In genomic region chr6:88842731-88843151, GRCm38 (mm10) we compare ENCODE assay signal across 8 mouse cellular contexts. TPM values are rescaled to one million over a fixed set of nuclear protein-coding genes. Genes with fewer than 3 reads are reported as not detected.
A peak's percentile ranks its signal among the peaks of the same experiment; 100 is the strongest.
DNase-seq lines count a peak whose midpoint lies in the region; ATAC-seq and TF ChIP-seq lines count a peak whose summit lies in the region.

No protein-coding gene starts in this region.

- intact Hi-C loops in heart, adult 2 months (cut with DNase I) = no loop called here

- TF ChIP-seq EP300 in heart, adult 2 months (IDR thresholded peaks at IDR 0.05; ENCODE audit: insufficient read depth, low read depth, low read length) = no peak

- WGBS in heart, adult 2 months = under 1% methylated on average over 32 of the region's 32 CpGs
- 2% methylated on average over 32 of the region's 32 CpGs for WGBS in heart, embryonic 15.5 days
- WGBS in limb, embryonic 14.5 days = 0% methylated on average over 31 of the region's 32 CpGs

- H3K9me3 ChIP-seq in heart, embryonic 15.5 days (replicated peaks) = no peaks in the 10 kb centered on the region
- no peaks in the 10 kb centered on the region for H3K9me3 ChIP-seq in limb, embryonic 14.5 days (ENCODE audit: control insufficient read depth, low read length)

- no peak for DNase-seq in heart, adult 2 months
- DNase-seq in heart, adult 18-20 months = no peak
- peak; percentile 46 for DNase-seq in B cell, adult 2 months
- DNase-seq in limb, embryonic 14.5 days (ENCODE audit: low spot score) = peak; percentile 21
- DNase-seq in right cerebral cortex, adult 18-20 months = peak; percentile 57

- H3K9ac ChIP-seq in heart, adult 2 months (ENCODE audit: low read depth, low read length) = peak overlapping the region; percentile 80
- H3K9ac ChIP-seq in heart, embryonic 15.5 days = peak overlapping the region; percentile 83
- H3K9ac ChIP-seq in limb, embryonic 14.5 days (ENCODE audit: low read depth, low read length, severe bottlenecking) = peak overlapping the region; percentile 81

- peak overlapping the region; percentile 93 for H3K27ac ChIP-seq in heart, adult 2 months
- no peak overlapping the region for H3K27ac ChIP-seq in bone marrow macrophage, adult 2 months (ENCODE audit: insufficient read depth, low read depth, low read length)
- H3K27ac ChIP-seq in heart, embryonic 15.5 days = peak overlapping the region; percentile 91
- peak overlapping the region; percentile 76 for H3K27ac ChIP-seq in limb, embryonic 14.5 days (replicated peaks; ENCODE audit: low read depth, low read length)

- no peaks in the 10 kb centered on the region for H3K27me3 ChIP-seq in heart, adult 2 months (ENCODE audit: control insufficient read depth, insufficient read depth, low read length)
- H3K27me3 ChIP-seq in heart, embryonic 15.5 days = no peaks in the 10 kb centered on the region
- H3K27me3 ChIP-seq in limb, embryonic 14.5 days (ENCODE audit: control insufficient read depth, insufficient read depth, low read length) = no peaks in the 10 kb centered on the region

- H3K4me3 ChIP-seq in heart, adult 2 months = peak overlapping the region; percentile 91
- peak overlapping the region; percentile 72 for H3K4me3 ChIP-seq in bone marrow macrophage, adult 2 months (ENCODE audit: insufficient read depth, low read length)
- peak overlapping the region; percentile 91 for H3K4me3 ChIP-seq in heart, embryonic 15.5 days
- H3K4me3 ChIP-seq in limb, embryonic 14.5 days (replicated peaks; ENCODE audit: low read length) = peak overlapping the region; percentile 80

- no peak for TF ChIP-seq POLR2A in heart, adult 2 months (IDR thresholded peaks at IDR 0.05; ENCODE audit: insufficient read depth, low read depth, low read length)
- TF ChIP-seq POLR2A in bone marrow macrophage, adult 2 months (IDR thresholded peaks at IDR 0.05; ENCODE audit: borderline replicate concordance, low read depth, low read length) = no peak
- no peak for TF ChIP-seq POLR2A in limb, embryonic 14.5 days (IDR thresholded peaks at IDR 0.05; ENCODE audit: borderline replicate concordance, extremely low read depth, insufficient read depth, insufficient read length)

- H3K36me3 ChIP-seq in heart, adult 2 months (ENCODE audit: control insufficient read depth, insufficient read depth, low read length) = no peaks in the 10 kb centered on the region
- H3K36me3 ChIP-seq in heart, embryonic 15.5 days = peaks cover 21% of the 10 kb centered on the region
- H3K36me3 ChIP-seq in limb, embryonic 14.5 days (ENCODE audit: control insufficient read depth, insufficient read depth, low read length) = peaks cover 29% of the 10 kb centered on the region

- peak overlapping the region; percentile 92 for H3K4me2 ChIP-seq in heart, embryonic 15.5 days
- peak overlapping the region; percentile 67 for H3K4me2 ChIP-seq in limb, embryonic 14.5 days (replicated peaks; ENCODE audit: low read depth, low read length, severe bottlenecking)

- no peak for TF ChIP-seq CTCF in heart, adult 2 months (IDR thresholded peaks at IDR 0.05)
- no peak for TF ChIP-seq CTCF in bone marrow macrophage, adult 2 months (IDR thresholded peaks at IDR 0.05; ENCODE audit: low read depth, low read length)

- peak; percentile 0; the same call in 1 of the 2 replicates for ATAC-seq in heart, embryonic 15.5 days (replicated peaks; ENCODE audit: insufficient number of reproducible peaks, insufficient read depth, low FRiP score, low read depth)
- ATAC-seq in limb, embryonic 14.5 days (ENCODE audit: low FRiP score, low read depth) = no peak; the same call in 1 of the 2 replicates
- ATAC-seq in megakaryocyte progenitor cell, adult 5-6 weeks (replicated peaks; ENCODE audit: poor library complexity) = no peak

- H3K4me1 ChIP-seq in heart, adult 2 months (ENCODE audit: control insufficient read depth, insufficient read depth, low read length) = peaks cover 9% of the 10 kb centered on the region
- H3K4me1 ChIP-seq in bone marrow macrophage, adult 2 months (ENCODE audit: control insufficient read depth, insufficient read depth, low read length) = peaks cover 16% of the 10 kb centered on the region
- H3K4me1 ChIP-seq in heart, embryonic 15.5 days (replicated peaks) = peaks cover 21% of the 10 kb centered on the region
- peaks cover 13% of the 10 kb centered on the region for H3K4me1 ChIP-seq in limb, embryonic 14.5 days (ENCODE audit: control insufficient read depth, insufficient read depth, low read length)

- H3K79me2 ChIP-seq in heart, adult 2 months (replicated peaks; ENCODE audit: control insufficient read depth, insufficient read depth, low read length) = no peaks in the 10 kb centered on the region

RNA-seq across cellular contexts. Expression of gene Abtb1, which starts 1.0 kb away (rescaled TPM):
- total RNA-seq in heart, adult 2 months (2021) = 10 to 100 TPM; 19.7 to 22.7 TPM
- 46.2 and 46.7 TPM in 2 replicates for polyA plus RNA-seq in heart, adult 2 months (2012; rRNA removed)
- total RNA-seq in heart, adult 18-20 months (2021) = 10 to 100 TPM; 22.0 to 25.3 TPM
- polyA plus RNA-seq in bone marrow macrophage, adult 2 months (2012; ENCODE audit: insufficient read depth, insufficient read length, missing spikeins) = 33.6 and 40.7 TPM in 2 replicates
- 21.7 and 27.3 TPM in 2 replicates for polyA plus RNA-seq in heart, embryonic 15.5 days (2015; fragmentation: Nextera tagmentation; extraction: Ambion mirVana)
- polyA plus RNA-seq in limb, embryonic 14.5 days (2012; rRNA removed) = 50.8 and 60.5 TPM in 2 replicates
- polyA plus RNA-seq in limb, embryonic 14.5 days (2014; fragmentation: Nextera tagmentation; extraction: Ambion mirVana) = 24.9 and 26.1 TPM in 2 replicates
- total RNA-seq in megakaryocyte progenitor cell, adult 5-6 weeks (2015) = 7.8 and 9.5 TPM in 2 replicates
- 40.1 and 40.7 TPM in 2 replicates for total RNA-seq in megakaryocyte progenitor cell, adult 5-6 weeks (2017)

RNA-seq across cellular contexts. Expression of gene Podxl2, which starts 32.1 kb away (rescaled TPM):
- total RNA-seq in heart, adult 2 months (2021) = 10 to 100 TPM; 13.1 to 15.9 TPM
- polyA plus RNA-seq in heart, adult 2 months (2012; rRNA removed) = 20.7 and 26.2 TPM in 2 replicates
- total RNA-seq in heart, adult 18-20 months (2021) = 10 to 100 TPM; 15.0 to 18.8 TPM
- 1.9 TPM in 1 of 2 replicates, not detected in the other for polyA plus RNA-seq in bone marrow macrophage, adult 2 months (2012; ENCODE audit: insufficient read depth, insufficient read length, missing spikeins)
- polyA plus RNA-seq in heart, embryonic 15.5 days (2015; fragmentation: Nextera tagmentation; extraction: Ambion mirVana) = 42.5 and 52.5 TPM in 2 replicates
- 192 and 242 TPM in 2 replicates for polyA plus RNA-seq in limb, embryonic 14.5 days (2012; rRNA removed)
- polyA plus RNA-seq in limb, embryonic 14.5 days (2014; fragmentation: Nextera tagmentation; extraction: Ambion mirVana) = 96.2 and 97.2 TPM in 2 replicates
- total RNA-seq in megakaryocyte progenitor cell, adult 5-6 weeks (2015) = 0.15 TPM in 1 of 2 replicates, not detected in the other
- total RNA-seq in megakaryocyte progenitor cell, adult 5-6 weeks (2017) = 0.41 and 0.92 TPM in 2 replicates

RNA-seq across cellular contexts. Expression of gene Mcm2, which starts 55.8 kb away (rescaled TPM):
- 1 to 10 TPM; 5.3 to 6.1 TPM for total RNA-seq in heart, adult 2 months (2021)
- 4.8 and 5.4 TPM in 2 replicates for polyA plus RNA-seq in heart, adult 2 months (2012; rRNA removed)
- 1 to 10 TPM; 4.7 to 5.6 TPM for total RNA-seq in heart, adult 18-20 months (2021)
- polyA plus RNA-seq in bone marrow macrophage, adult 2 months (2012; ENCODE audit: insufficient read depth, insufficient read length, missing spikeins) = 11.1 and 12.7 TPM in 2 replicates
- 68.2 and 94.2 TPM in 2 replicates for polyA plus RNA-seq in heart, embryonic 15.5 days (2015; fragmentation: Nextera tagmentation; extraction: Ambion mirVana)
- 107 and 122 TPM in 2 replicates for polyA plus RNA-seq in limb, embryonic 14.5 days (2012; rRNA removed)
- 108 and 111 TPM in 2 replicates for polyA plus RNA-seq in limb, embryonic 14.5 days (2014; fragmentation: Nextera tagmentation; extraction: Ambion mirVana)
- total RNA-seq in megakaryocyte progenitor cell, adult 5-6 weeks (2015) = 103 and 107 TPM in 2 replicates
- total RNA-seq in megakaryocyte progenitor cell, adult 5-6 weeks (2017) = 150 and 151 TPM in 2 replicates

RNA-seq across cellular contexts. Expression of gene Tpra1, which starts 59.3 kb away (rescaled TPM):
- total RNA-seq in heart, adult 2 months (2021) = 10 to 100 TPM; 34.4 to 34.8 TPM
- 88.0 and 118 TPM in 2 replicates for polyA plus RNA-seq in heart, adult 2 months (2012; rRNA removed)
- total RNA-seq in heart, adult 18-20 months (2021) = 10 to 100 TPM; 35.0 to 37.1 TPM
- 72.9 and 86.3 TPM in 2 replicates for polyA plus RNA-seq in bone marrow macrophage, adult 2 months (2012; ENCODE audit: insufficient read depth, insufficient read length, missing spikeins)
- polyA plus RNA-seq in heart, embryonic 15.5 days (2015; fragmentation: Nextera tagmentation; extraction: Ambion mirVana) = 41.4 and 54.7 TPM in 2 replicates
- 141 and 190 TPM in 2 replicates for polyA plus RNA-seq in limb, embryonic 14.5 days (2012; rRNA removed)
- 62.2 and 65.7 TPM in 2 replicates for polyA plus RNA-seq in limb, embryonic 14.5 days (2014; fragmentation: Nextera tagmentation; extraction: Ambion mirVana)
- 24.3 and 26.1 TPM in 2 replicates for total RNA-seq in megakaryocyte progenitor cell, adult 5-6 weeks (2015)
- total RNA-seq in megakaryocyte progenitor cell, adult 5-6 weeks (2017) = 28.4 and 32.8 TPM in 2 replicates

Comparison
In these comparisons a context has a peak if more than half of its experiments do, and no peak if none do; other contexts are left out.
1. DNase-seq: peak in B cell, adult 2 months (2 of 2), limb, embryonic 14.5 days (single experiment) and right cerebral cortex, adult 18-20 months (single experiment); none in heart, adult 2 months (0 of 2) and heart, adult 18-20 months (0 of 2).
2. Peak in every context shown above with its lines, with median percentiles within 50 percentile points of each other: H3K4me3 ChIP-seq and H3K9ac ChIP-seq.